Mouse (Mus musculus): ENCODE results near the gene Gm49027.
A peak's percentile ranks its signal among the peaks of the same experiment; 100 is the strongest.

The Gm49027 gene

GRCm38 (mm10) chr5:123507936-123508723 is 17.2 kb downstream of the Gm49027 start:
- peak; percentile 73 to 87 for DNase-seq (ENCODE audit: low spot score in 2 of 2)

- no peak for DNase-seq (ENCODE audit: low spot score in 2 of 2)
These were observed 23.3 kb downstream of the Gm49027 start for GRCm38 (mm10) chr5:123501973-123502372.

GRCm38 (mm10) chr5:123499717-123500116 is 25.6 kb downstream of the Gm49027 start:
- DNase-seq (ENCODE audit: low spot score in 2 of 2), result no peak

- DNase-seq (ENCODE audit: low spot score in 2 of 2), result no peak
These were observed 35.4 kb downstream of the Gm49027 start for GRCm38 (mm10) chr5:123489935-123490334.

- no peak for DNase-seq (ENCODE audit: low spot score in 2 of 2)
These were observed 36.0 kb downstream of the Gm49027 start, which contains the start of the genes Lrrc43 and Il31 for GRCm38 (mm10) chr5:123489112-123489785. Lrrc43 (plus strand) TSS chr5:123489305. Il31 (minus strand) TSS chr5:123489489.

- DNase-seq (ENCODE audit: low spot score in 2 of 2), result no peak
These were observed 37.5 kb downstream of the Gm49027 start for GRCm38 (mm10) chr5:123487659-123488395.

- no peak for DNase-seq (ENCODE audit: low spot score in 2 of 2)
These were observed 51.5 kb downstream of the Gm49027 start for GRCm38 (mm10) chr5:123473817-123474216.

GRCm38 (mm10) chr5:123470784-123471400 is 54.4 kb downstream of the Gm49027 start:
- no peak for DNase-seq (ENCODE audit: low spot score in 2 of 2)

GRCm38 (mm10) chr5:123464638-123465037 is 60.6 kb downstream of the Gm49027 start:
- no peak for DNase-seq (ENCODE audit: low spot score in 2 of 2)

Measured in spleen, postnatal 4 days (tissue).